Mouse (Mus musculus) G1E (cell line): ENCODE data around the gene Tk1. TPM values are rescaled to one million over a fixed set of nuclear protein-coding genes. Genes with fewer than 3 reads are reported as not detected.
A peak's percentile ranks its signal among the peaks of the same experiment; 100 is the strongest.

Experiments used
- ATAC-seq: 2 replicates; pipeline ENCODE4 v1.8.0; 2016; ENCODE audit warnings: mild to moderate bottlenecking; ENCODE audit not compliant: insufficient number of reproducible peaks, poor library complexity, low FRiP score, severe bottlenecking; ENCODE audit errors: extremely low read depth
- DNase-seq: peaks from one replicate; pipeline ENCODE4 v3.0.0; 2012; ENCODE audit warnings: low spot score
- H3K27me3 ChIP-seq: 2 replicates; pipeline ENCODE4 v1.6.1; 2012; ENCODE audit warnings: mild to moderate bottlenecking, low read length, inconsistent platforms; ENCODE audit not compliant: insufficient read depth
- H3K36me3 ChIP-seq: replicated peaks from 2 replicates; pipeline ENCODE3; 2012; ENCODE audit warnings: mild to moderate bottlenecking, inconsistent platforms
- H3K4me1 ChIP-seq: 2 replicates; pipeline ENCODE4 v1.6.1; 2012; ENCODE audit warnings: low read depth, low read length, inconsistent platforms, mixed read lengths; ENCODE audit not compliant: insufficient read depth
- H3K4me3 ChIP-seq: 2 replicates; pipeline ENCODE4 v1.5.1; 2012; ENCODE audit warnings: low read depth, mild to moderate bottlenecking, inconsistent platforms, low read length, moderate library complexity, mixed read lengths
- H3K9me3 ChIP-seq: replicated peaks from 2 replicates; pipeline ENCODE4 v1.6.1; 2012; ENCODE audit warnings: inconsistent platforms
- CTCF ChIP-seq: IDR thresholded peaks from 2 replicates; pipeline ENCODE4 v1.5.1; 2012; ENCODE audit warnings: low read depth, low read length, inconsistent platforms, mixed read lengths
- GATA1 ChIP-seq: IDR thresholded peaks from 2 replicates; pipeline ENCODE4 v1.6.1; 2012; ENCODE audit warnings: borderline replicate concordance, low read length, inconsistent platforms, mixed read lengths
- GATA2 ChIP-seq: IDR thresholded peaks from 2 replicates; pipeline ENCODE4 v1.6.1; 2012; ENCODE audit warnings: low read depth, low read length, inconsistent platforms, borderline replicate concordance
- POLR2AphosphoS5 ChIP-seq: IDR thresholded peaks from 2 replicates; pipeline ENCODE4 v1.6.1; 2012; ENCODE audit warnings: low read depth, low read length, inconsistent platforms; ENCODE audit not compliant: insufficient replicate concordance
- TAL1 ChIP-seq: conservative IDR thresholded peaks from 2 replicates; pipeline ENCODE4 v1.6.1; 2012; ENCODE audit warnings: low read depth, low read length, inconsistent platforms, mixed read lengths
- polyA plus RNA-seq: library from polyadenylated mRNA; stranded (reverse); fragments of >175 nt; gene quantifications from 2 replicates; pipeline ENCODE4 v1.2.3, GENCODE M21; 2012
- total RNA-seq, 2 experiments: library from RNA; stranded (forward) in 1 of 2; stranded (reverse) in 1 of 2; fragments of 200-1000 nt in 1 of 2; fragments of >200 nt in 1 of 2; fragmentation: Nextera tagmentation in 1 of 2; gene quantifications; 2 replicates each; pipeline ENCODE4 v1.2.3; 2014 to 2017

The Tk1 gene
- total and polyA plus RNA-seq, 3 experiments = 73.2 to 77.0 (median 75.8) TPM

DNA sequence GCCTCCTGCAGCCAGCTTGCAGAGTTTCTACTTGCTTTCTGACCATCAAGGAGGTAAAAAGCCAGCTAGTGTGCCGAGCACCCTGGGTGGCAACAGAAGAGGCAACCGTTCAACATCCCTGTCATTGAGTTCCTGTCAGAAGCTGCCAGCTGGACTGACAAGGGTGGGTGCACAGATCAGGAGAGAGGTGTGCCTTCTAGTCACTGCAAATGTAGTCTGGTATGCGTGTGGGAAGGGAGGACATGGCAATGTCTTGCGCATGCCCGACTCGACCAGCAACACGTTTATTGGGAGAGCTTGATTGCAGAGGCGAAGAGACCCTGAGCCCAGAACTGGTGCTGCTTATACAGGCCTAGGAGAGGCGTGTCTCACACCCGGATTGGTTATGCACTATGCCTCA, 31.6 kb upstream of the Tk1 start:
- Histone ChIP-seq H3K27me3 (peaks cover 24% of the 10 kb centered on the region), H3K36me3 (peaks cover 62% of the 10 kb centered on the region), H3K9me3 (peaks cover 7% of the 10 kb centered on the region), H3K4me3 (no peak overlapping the region), H3K4me1 (peaks cover 18% of the 10 kb centered on the region)
- no peak for ATAC-seq
- no peak for DNase-seq
- TF ChIP-seq CTCF (no peak), POLR2AphosphoS5 (no peak), GATA2 (no peak), GATA1 (no peak)

DNA sequence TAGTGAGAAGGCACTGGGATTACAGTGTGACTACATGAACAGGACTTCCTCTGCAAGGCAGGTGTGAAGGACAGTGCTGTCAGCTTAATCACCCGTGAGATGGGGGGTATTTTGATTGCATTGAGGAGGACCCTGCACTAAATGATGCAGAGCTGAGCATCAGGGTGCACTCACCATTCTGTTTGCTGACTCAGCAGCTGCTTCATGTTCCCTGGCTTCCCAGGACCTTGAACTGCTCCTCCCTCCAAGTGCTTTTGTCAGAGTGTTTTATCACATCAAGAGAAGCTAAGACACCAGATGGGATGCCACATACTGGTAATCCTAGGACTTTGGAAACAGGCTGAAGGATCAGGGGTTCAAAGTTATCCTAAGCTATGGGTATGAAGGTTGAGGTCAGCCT, 30.1 kb upstream of the Tk1 start:
- peaks cover 75% of the 10 kb centered on the region for H3K36me3 ChIP-seq
- peaks cover 7% of the 10 kb centered on the region for H3K9me3 ChIP-seq
- no peak for TF ChIP-seq TAL1
- no peak for TF ChIP-seq GATA2
- no peak for TF ChIP-seq GATA1
- no peak for TF ChIP-seq CTCF
- no peak for TF ChIP-seq POLR2AphosphoS5
- DNase-seq (no peak), ATAC-seq (no peak)
- peaks cover 10% of the 10 kb centered on the region for H3K27me3 ChIP-seq
- no peak overlapping the region for H3K4me3 ChIP-seq
- peaks cover 26% of the 10 kb centered on the region for H3K4me1 ChIP-seq

DNA sequence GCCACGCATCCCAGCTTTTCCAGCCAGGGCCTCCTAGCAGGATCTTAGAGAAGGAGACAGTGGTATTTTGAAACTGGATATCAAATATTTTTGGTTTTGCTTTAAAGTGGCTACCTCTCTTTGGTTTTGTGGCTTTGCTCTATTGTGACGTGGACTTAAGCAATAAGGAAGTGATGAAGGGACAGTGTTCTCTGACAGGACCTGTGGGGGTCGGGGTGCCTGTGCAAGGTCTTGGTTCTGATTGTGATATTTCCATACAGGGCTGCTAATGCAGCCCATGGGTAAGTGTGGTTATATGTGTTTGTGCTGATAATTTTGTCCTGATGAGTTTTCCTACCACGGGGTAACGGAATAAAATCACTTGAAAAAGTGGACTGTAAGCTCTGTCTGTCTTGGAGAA, 29.5 kb upstream of the Tk1 start:
- Histone ChIP-seq H3K36me3 (peaks cover 79% of the 10 kb centered on the region), H3K4me1 (peaks cover 31% of the 10 kb centered on the region), H3K4me3 (no peak overlapping the region), H3K27me3 (peaks cover 4% of the 10 kb centered on the region; the same call in 1 of the 2 replicates), H3K9me3 (peaks cover 7% of the 10 kb centered on the region)
- TF ChIP-seq GATA1 (no peak), GATA2 (no peak), CTCF (no peak), POLR2AphosphoS5 (no peak), TAL1 (no peak)
- ATAC-seq = no peak
- DNase-seq = no peak

- TF ChIP-seq CTCF = no peak
- no peak for TF ChIP-seq GATA1
- TF ChIP-seq POLR2AphosphoS5 = no peak
- no peak for TF ChIP-seq TAL1
- no peak for TF ChIP-seq GATA2
- no peaks in the 10 kb centered on the region for H3K27me3 ChIP-seq
- peaks cover 81% of the 10 kb centered on the region for H3K36me3 ChIP-seq
- DNase-seq (no peak), ATAC-seq (no peak)
- peaks cover 7% of the 10 kb centered on the region for H3K9me3 ChIP-seq
- H3K4me1 ChIP-seq = peaks cover 34% of the 10 kb centered on the region
- no peak overlapping the region for H3K4me3 ChIP-seq
Observed at GRCm38 (mm10) chr11:117854241-117854640, 28.3 kb upstream of the Tk1 start.

GRCm38 (mm10) chr11:117852875-117853274, 27.0 kb upstream of the Tk1 start:
- no peak for DNase-seq
- H3K27me3 ChIP-seq = no peaks in the 10 kb centered on the region
- peaks cover 43% of the 10 kb centered on the region for H3K4me1 ChIP-seq
- peaks cover 70% of the 10 kb centered on the region for H3K36me3 ChIP-seq
- H3K4me3 ChIP-seq = no peak overlapping the region
- TF ChIP-seq GATA1 = no peak
- no peak for TF ChIP-seq GATA2
- peaks cover 7% of the 10 kb centered on the region for H3K9me3 ChIP-seq
- ATAC-seq = no peak

DNA sequence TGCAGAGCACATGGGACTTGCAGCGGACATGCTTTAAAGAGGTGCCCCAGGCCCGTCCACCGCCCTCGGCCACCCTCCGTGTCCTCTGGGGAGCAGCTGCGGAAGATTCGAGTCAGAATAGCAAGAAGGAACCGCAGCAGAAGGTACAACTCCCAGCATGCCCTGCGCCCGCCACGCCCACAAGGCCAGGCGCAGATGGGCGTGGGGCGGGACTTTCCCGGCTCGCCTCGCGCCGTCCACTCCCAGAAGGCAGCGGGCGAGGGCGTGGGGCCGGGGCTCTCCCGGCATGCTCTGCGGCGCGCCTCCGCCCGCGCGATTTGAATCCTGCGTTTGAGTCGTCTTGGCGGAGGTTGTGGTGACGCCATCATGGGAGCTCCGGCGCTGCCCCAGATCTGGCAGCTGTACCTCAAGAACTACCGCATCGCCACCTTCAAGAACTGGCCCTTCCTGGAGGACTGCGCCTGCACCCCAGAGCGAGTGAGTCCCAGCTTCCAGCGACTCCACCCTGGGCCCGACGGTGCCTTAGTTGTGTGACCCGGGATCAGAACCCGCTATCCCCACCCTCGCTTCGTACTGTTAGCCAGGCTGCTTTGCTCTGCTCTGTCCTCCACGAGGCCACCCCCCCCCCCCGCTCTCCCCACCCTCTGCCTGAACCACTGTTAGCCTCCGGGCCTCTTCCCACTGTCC, 23.2 kb upstream of the Tk1 start, which contains the start of gene Birc5:
TSS of gene Birc5 (plus strand) at position 267 of the 687 bp plus-strand sequence.
- H3K27me3 ChIP-seq = no peaks in the 10 kb centered on the region
- ATAC-seq (peak; percentile 71), DNase-seq (peak; percentile 92)
- H3K4me1 ChIP-seq = peaks cover 40% of the 10 kb centered on the region
- H3K36me3 ChIP-seq = peaks cover 36% of the 10 kb centered on the region
- H3K4me3 ChIP-seq = peak within 1 kb of the TSS; percentile 96
- H3K9me3 ChIP-seq = no peaks in the 10 kb centered on the region
- TF ChIP-seq TAL1 = no peak
- TF ChIP-seq GATA2 = no peak
- TF ChIP-seq CTCF = no peak
- no peak for TF ChIP-seq POLR2AphosphoS5
